Mouse (Mus musculus): Measurements from ENCODE around the gene Olfr304. TPM values are rescaled to one million over a fixed set of nuclear protein-coding genes. Genes with fewer than 3 reads are reported as not detected.
"Not testable (repeated sequence)": the region's sequence is repeated elsewhere in the genome, so short reads cannot be mapped to it uniquely, and the experiment has no call there.

The Olfr304 gene
- total and polyA plus RNA-seq, 3 experiments, result not detected

- Histone ChIP-seq H3K36me3 (ENCODE audit: control insufficient read depth in 1 of 2, insufficient read depth in 2 of 2, low read length in 2 of 2) (no peaks in the 10 kb centered on the region), H3K27ac (ENCODE audit: control insufficient read depth, low read depth, low read length) (no peak within 1 kb of the TSS), H3K79me2 (ENCODE audit: control insufficient read depth, insufficient read depth, low read length, poor library complexity) (no peaks in the 10 kb centered on the region), H3K9ac (ENCODE audit: control insufficient read depth, low read depth, low read length, poor library complexity, severe bottlenecking) (no peak within 1 kb of the TSS), H3K4me1 (ENCODE audit: control insufficient read depth in 1 of 2, insufficient read depth in 2 of 2, low read length in 2 of 2) (no peaks in the 10 kb centered on the region), H3K27me3 (ENCODE audit: control insufficient read depth in 1 of 2, insufficient read depth in 2 of 2, low read length in 2 of 2) (no peaks in the 10 kb centered on the region), H3K9me3 (replicated peaks; ENCODE audit: insufficient read depth, low read length) (no peaks in the 10 kb centered on the region), H3K4me3 (ENCODE audit: control insufficient read depth in 1 of 2, insufficient read depth in 1 of 2, low read depth in 2 of 2, low read length in 2 of 2) (no peak within 1 kb of the TSS)
- DNase-seq (ENCODE audit: low read depth, low spot score), result no peak
- no peak for TF ChIP-seq ZMIZ1 (IDR thresholded peaks at IDR 0.05; ENCODE audit: low read depth, low read length)
Observed at GRCm38 (mm10) chr7:86397689-86398088, 11.2 kb upstream of the Olfr304 start, which contains the start of gene Olfr303. Gene Olfr303, minus strand, starts transcription at chr7:86397789.

- Histone ChIP-seq H3K27me3 (ENCODE audit: control insufficient read depth in 1 of 2, insufficient read depth in 2 of 2, low read length in 2 of 2) (no peaks in the 10 kb centered on the region), H3K36me3 (ENCODE audit: control insufficient read depth in 1 of 2, insufficient read depth in 2 of 2, low read length in 2 of 2) (no peaks in the 10 kb centered on the region), H3K27ac (ENCODE audit: control insufficient read depth, low read depth, low read length) (no peak overlapping the region), H3K9ac (ENCODE audit: control insufficient read depth, low read depth, low read length, poor library complexity, severe bottlenecking) (no peak overlapping the region), H3K4me3 (ENCODE audit: control insufficient read depth in 1 of 2, insufficient read depth in 1 of 2, low read depth in 2 of 2, low read length in 2 of 2) (no peak overlapping the region), H3K79me2 (ENCODE audit: control insufficient read depth, insufficient read depth, low read length, poor library complexity) (no peaks in the 10 kb centered on the region), H3K4me1 (ENCODE audit: control insufficient read depth in 1 of 2, insufficient read depth in 2 of 2, low read length in 2 of 2) (no peaks in the 10 kb centered on the region), H3K9me3 (replicated peaks; ENCODE audit: insufficient read depth, low read length) (no peaks in the 10 kb centered on the region)
- no peak for DNase-seq (ENCODE audit: low read depth, low spot score)
- TF ChIP-seq MYB (IDR thresholded peaks at IDR 0.05; ENCODE audit: low read depth, low read length), result no peak
- no peak for TF ChIP-seq USF2 (IDR thresholded peaks at IDR 0.05; ENCODE audit: borderline replicate concordance in 1 of 2, insufficient read depth in 1 of 2, low read depth in 1 of 2, low read length in 2 of 2)
- no peak for TF ChIP-seq GATA1 (IDR thresholded peaks at IDR 0.05; ENCODE audit: low read depth, low read length)
- TF ChIP-seq CTCF (IDR thresholded peaks at IDR 0.05 in 2 of 3, conservative IDR thresholded peaks at IDR 0.05 in 1 of 3; ENCODE audit: control insufficient read depth in 1 of 3, insufficient read depth in 1 of 3, low read depth in 2 of 3, low read length in 3 of 3, poor library complexity in 1 of 3, severe bottlenecking in 1 of 3), result no peak; a peak in 1 of 6 replicates
- TF ChIP-seq TAL1 (IDR thresholded peaks at IDR 0.05; ENCODE audit: low read length), result no peak
- no peak for TF ChIP-seq MXI1 (IDR thresholded peaks at IDR 0.05; ENCODE audit: low read depth, low read length)
- TF ChIP-seq MEF2A (IDR thresholded peaks at IDR 0.05; ENCODE audit: extremely low read depth, insufficient replicate concordance, low read depth, low read length, poor library complexity, severe bottlenecking), result no peak
- TF ChIP-seq KAT2A (conservative IDR thresholded peaks at IDR 0.05; ENCODE audit: low read depth, low read length), result no peak
- TF ChIP-seq ZKSCAN1 (IDR thresholded peaks at IDR 0.05; ENCODE audit: low read depth, low read length), result no peak
- TF ChIP-seq USF1 (IDR thresholded peaks at IDR 0.05; ENCODE audit: low read depth, low read length), result no peak
- no peak for TF ChIP-seq ZNF384 (IDR thresholded peaks at IDR 0.05; ENCODE audit: low read depth, low read length)
- no peak for TF ChIP-seq ZMIZ1 (IDR thresholded peaks at IDR 0.05; ENCODE audit: low read depth, low read length)
Observed at GRCm38 (mm10) chr7:86385769-86386168, 689 bp downstream of the Olfr304 start.

- Histone ChIP-seq H3K4me1 (ENCODE audit: control insufficient read depth in 1 of 2, insufficient read depth in 2 of 2, low read length in 2 of 2) (no peaks in the 10 kb centered on the region), H3K27me3 (ENCODE audit: control insufficient read depth in 1 of 2, insufficient read depth in 2 of 2, low read length in 2 of 2) (no peaks in the 10 kb centered on the region), H3K79me2 (ENCODE audit: control insufficient read depth, insufficient read depth, low read length, poor library complexity) (no peaks in the 10 kb centered on the region), H3K27ac (ENCODE audit: control insufficient read depth, low read depth, low read length) (no peak within 1 kb of the TSS), H3K9me3 (replicated peaks; ENCODE audit: insufficient read depth, low read length) (no peaks in the 10 kb centered on the region), H3K9ac (ENCODE audit: control insufficient read depth, low read depth, low read length, poor library complexity, severe bottlenecking) (no peak within 1 kb of the TSS), H3K4me3 (ENCODE audit: control insufficient read depth in 1 of 2, insufficient read depth in 1 of 2, low read depth in 2 of 2, low read length in 2 of 2) (no peak within 1 kb of the TSS), H3K36me3 (ENCODE audit: control insufficient read depth in 1 of 2, insufficient read depth in 2 of 2, low read length in 2 of 2) (no peaks in the 10 kb centered on the region)
- TF ChIP-seq TCF12 (IDR thresholded peaks at IDR 0.05; ENCODE audit: low read depth, low read length) (no peak), CHD1 (IDR thresholded peaks at IDR 0.05; ENCODE audit: low read depth, low read length) (no peak), KAT2A (conservative IDR thresholded peaks at IDR 0.05; ENCODE audit: low read depth, low read length) (no peak), HCFC1 (IDR thresholded peaks at IDR 0.05; ENCODE audit: low read depth, low read length) (no peak), ELF1 (IDR thresholded peaks at IDR 0.05; ENCODE audit: low read depth, low read length) (no peak), RCOR1 (IDR thresholded peaks at IDR 0.05; ENCODE audit: low read depth, low read length) (no peak), MAFK (IDR thresholded peaks at IDR 0.05; ENCODE audit: borderline replicate concordance, low read depth, low read length) (no peak), MYC (IDR thresholded peaks at IDR 0.05; ENCODE audit: low read depth, low read length) (no peak)
- DNase-seq (ENCODE audit: low read depth, low spot score), result no peak
Observed at GRCm38 (mm10) chr7:86366828-86367227, 19.6 kb downstream of the Olfr304 start, which contains the start of gene Olfr305. Gene Olfr305, minus strand, starts transcription at chr7:86366928.

GRCm38 (mm10) chr7:86346296-86346695 is 40.2 kb downstream of the Olfr304 start:
- H3K27ac ChIP-seq (ENCODE audit: control insufficient read depth, low read depth, low read length); H3K4me1 ChIP-seq (ENCODE audit: control insufficient read depth in 1 of 2, insufficient read depth in 2 of 2, low read length in 2 of 2); H3K4me3 ChIP-seq (ENCODE audit: control insufficient read depth in 1 of 2, insufficient read depth in 1 of 2, low read depth in 2 of 2, low read length in 2 of 2); DNase-seq (ENCODE audit: low read depth, low spot score); H3K36me3 ChIP-seq (ENCODE audit: control insufficient read depth in 1 of 2, insufficient read depth in 2 of 2, low read length in 2 of 2); H3K9me3 ChIP-seq (replicated peaks; ENCODE audit: insufficient read depth, low read length); H3K27me3 ChIP-seq (ENCODE audit: control insufficient read depth in 1 of 2, insufficient read depth in 2 of 2, low read length in 2 of 2); H3K79me2 ChIP-seq (ENCODE audit: control insufficient read depth, insufficient read depth, low read length, poor library complexity); H3K9ac ChIP-seq (ENCODE audit: control insufficient read depth, low read depth, low read length, poor library complexity, severe bottlenecking): not testable (repeated sequence)

All from MEL (cell line).